Mouse (Mus musculus): ENCODE data around the gene Mdk.

Gene Mdk

DNA sequence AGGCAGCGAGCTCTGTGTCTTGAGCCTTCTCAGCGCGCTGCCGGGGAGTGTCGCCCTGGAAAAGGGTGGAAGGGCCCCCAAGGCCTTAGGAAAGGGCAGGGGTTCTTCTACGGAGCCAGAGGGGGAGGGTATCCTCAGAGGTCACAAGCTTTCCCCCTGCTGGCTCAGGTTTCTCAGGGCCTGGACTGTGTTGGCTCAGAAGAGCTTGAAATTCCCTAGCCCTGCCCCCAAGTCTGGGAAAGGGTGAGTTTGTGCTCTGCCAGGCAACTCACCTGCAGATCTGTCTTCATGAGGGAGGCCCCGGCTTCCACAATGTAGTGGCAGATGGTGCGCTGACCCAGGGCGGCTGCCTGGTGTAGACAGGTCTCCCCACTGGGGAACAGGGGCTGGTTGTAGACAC lies 1.4 kb upstream of the Mdk start:
- peak; percentile 75 for DNase-seq (ENCODE audit: extremely low spot score)

DNA sequence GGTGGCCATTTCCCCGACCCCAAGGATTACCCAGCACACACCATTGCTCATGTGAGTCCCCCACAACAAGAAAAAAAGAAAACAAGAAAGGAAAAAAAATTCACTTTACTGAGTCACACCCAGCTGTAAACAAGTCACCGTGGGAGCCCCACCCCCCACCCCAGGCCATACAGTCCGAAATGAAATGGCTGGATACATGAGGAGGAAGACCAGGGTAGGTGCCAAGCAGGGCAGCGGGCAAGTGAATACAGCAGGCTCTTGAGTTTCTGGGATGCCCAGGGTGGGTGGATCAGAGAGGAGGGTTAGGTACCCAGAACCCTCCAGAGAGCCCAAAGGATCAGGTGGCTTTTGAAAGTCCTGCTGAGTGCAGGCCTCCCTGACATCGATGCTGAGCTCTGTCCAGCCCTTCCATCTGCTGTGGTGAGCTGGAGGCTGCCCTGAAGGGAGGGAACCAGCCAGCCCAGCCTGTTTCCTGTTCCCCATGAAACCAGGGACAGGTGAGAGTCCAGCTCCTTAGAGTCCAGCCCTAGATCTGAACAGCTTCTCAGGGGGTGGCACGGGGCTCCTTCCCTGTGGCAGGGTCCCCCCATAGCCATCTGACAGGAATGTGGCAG lies 747 bp upstream of the Mdk start:
- peak; percentile 65 for DNase-seq (ENCODE audit: extremely low spot score)

DNA sequence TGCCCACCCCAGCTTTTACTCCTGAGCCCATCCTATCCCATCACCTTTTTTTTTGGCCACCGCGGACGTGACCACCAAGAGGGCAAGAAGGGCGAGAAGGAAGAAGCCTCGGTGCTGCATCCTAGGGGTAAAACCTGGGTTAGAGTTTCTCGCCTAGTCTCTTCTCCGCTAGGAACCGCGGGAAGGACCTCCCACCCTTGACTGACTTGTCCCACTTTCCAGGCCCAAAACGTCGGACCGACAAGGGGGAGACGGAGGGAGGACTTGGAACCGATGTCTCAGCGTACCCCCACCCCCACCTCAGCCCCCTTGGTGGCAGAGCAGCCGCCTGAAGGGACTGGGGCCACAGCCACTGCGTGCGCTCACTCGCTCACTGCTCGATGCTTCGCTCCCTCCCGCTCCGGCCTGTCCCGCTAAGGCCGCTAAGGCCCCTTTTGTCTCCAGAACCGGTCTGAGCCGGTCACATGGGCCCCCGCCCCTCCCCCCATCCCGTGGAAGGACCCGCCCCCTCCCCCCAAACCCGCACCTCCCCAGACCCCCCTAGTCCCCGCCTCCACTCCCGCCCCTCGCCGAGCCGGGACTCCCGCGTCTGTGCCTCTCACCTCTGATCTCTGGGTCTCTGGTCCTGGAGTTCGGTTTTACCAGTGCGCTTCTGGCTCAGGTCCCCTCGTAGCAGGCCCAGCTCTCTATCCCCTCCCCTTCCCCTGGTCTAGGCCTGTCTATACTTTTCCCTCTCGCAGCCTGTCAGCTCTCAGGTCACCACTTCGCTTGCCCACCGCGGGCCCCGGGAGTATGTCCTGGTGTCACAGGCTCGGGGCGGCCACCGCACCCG lies 553 bp downstream of the Mdk start:
- peak; percentile 97 for DNase-seq (ENCODE audit: extremely low spot score)

DNA sequence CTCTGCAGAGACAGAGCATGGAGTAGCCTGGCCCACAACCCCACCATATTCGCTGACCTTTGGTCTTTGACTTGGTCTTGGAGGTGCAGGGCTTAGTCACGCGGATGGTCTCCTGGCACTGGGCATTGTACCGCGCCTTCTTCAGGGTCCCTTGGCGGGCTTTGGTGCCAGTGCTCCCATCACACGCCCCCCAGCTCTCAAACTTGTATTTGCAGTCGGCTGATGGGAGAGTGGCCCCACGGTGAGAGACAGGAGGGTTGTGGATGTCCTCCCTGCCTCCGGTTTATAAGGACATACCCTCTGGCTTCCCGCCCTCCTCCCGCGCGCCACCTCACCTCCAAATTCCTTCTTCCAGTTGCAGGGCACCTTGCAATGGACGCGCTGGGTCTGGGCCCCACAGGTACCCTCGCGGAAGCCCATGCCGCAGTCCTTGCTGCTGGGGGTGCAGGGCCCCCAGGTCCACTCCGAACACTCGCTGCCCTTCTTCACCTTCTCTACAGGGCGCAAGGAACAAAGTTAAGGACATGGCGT lies 1.3 kb downstream of the Mdk start:
- DNase-seq (ENCODE audit: extremely low spot score), result peak; percentile 61

DNA sequence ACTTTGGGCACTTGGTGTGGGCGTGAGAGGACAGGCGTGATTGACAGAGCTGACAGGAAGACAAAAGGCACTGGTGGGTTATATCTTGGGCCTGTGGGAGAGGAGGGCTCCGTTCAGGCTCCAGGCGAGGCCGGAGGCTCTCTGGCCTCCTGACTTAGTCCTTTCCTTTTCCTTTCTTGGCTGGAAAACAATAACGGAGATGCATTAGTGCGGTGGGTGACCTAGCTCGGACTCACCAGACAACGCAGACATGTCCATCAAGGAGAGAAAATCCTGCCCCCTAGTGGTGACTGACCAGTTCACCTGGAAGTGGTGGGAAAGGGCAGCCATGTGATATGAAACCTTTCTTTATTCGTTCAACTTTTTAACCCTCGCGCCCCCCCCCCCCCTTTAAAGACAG lies 2.2 kb downstream of the Mdk start:
- DNase-seq (ENCODE audit: extremely low spot score), result peak; percentile 89

DNA sequence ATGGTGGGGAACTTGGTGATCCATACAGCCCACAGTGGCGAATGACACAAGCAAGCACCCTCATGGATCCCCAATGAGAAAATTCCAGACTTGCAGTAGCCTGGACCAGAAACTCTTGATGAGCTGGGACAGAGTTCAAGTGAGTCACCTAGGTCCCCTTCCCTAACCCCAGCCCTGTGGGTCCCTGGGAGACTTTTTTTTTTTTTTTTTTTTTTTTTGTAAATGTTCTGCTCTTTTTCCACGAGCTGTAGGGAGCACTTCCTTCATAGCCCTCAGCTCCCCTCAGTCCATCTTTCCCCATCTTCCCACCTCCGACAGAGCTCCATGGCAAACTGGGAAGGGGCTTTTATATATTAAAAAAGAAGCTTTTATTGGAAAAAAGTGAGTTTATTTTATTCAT lies 2.6 kb downstream of the Mdk start:
- no peak for DNase-seq (ENCODE audit: extremely low spot score)

DNA sequence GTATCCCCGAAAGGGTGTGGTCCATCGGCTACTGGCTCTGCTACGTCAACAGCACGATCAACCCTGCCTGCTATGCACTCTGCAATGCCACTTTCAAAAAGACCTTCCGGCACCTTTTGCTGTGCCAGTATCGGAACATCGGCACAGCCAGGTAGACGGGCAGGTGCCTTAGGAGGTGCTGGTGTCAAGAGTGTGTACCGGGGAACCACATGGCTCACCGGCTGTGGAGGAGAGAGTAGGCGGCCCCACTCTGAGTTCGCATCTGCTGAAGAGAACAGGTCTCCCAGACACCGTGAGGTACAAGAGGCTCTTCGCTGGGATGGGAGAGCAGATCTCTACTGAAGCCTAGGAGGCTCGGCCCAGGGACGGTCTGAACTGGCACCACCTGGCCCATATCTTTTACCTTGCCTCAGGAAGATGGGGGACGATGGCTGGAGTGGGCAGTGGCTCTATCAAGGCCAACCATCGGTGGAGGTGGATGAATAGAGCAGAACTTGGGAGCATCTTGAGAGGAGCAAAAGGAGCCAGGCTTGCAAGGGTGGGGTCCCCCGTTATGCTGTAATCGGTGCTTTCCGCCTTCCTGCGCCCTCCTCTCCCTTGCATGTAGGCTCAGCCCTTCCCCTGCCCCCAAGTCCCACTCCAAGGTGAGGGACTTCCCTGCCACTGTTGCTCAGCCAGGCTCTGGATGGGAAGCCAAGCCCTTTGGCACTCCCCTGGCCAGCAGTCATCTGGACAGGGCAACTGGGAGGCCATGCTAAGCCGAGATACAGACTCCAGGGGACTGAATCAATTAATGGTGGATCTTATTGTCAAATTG lies 3.4 kb downstream of the Mdk start:
- DNase-seq (ENCODE audit: extremely low spot score), result peak; percentile 43

DNA sequence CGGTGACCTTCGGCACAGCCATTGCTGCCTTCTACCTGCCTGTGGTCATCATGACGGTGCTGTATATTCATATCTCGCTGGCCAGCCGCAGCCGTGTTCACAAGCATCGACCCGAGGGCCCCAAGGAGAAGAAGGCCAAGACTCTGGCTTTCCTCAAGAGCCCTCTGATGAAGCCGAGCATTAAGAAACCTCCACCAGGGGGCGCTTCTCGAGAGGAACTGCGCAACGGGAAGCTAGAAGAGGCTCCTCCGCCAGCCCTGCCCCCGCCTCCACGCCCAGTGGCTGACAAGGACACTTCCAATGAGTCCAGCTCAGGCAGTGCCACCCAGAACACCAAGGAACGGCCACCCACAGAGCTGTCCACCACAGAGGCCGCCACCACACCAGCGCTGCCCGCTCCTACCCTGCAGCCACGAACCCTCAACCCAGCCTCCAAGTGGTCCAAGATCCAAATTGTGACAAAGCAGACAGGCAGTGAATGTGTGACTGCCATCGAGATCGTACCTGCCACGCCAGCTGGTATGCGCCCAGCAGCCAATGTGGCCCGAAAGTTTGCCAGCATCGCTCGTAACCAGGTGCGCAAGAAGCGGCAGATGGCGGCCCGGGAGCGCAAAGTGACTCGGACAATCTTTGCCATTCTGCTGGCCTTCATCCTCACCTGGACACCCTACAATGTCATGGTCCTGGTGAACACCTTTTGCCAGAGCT lies 4.1 kb downstream of the Mdk start:
- peak; percentile 85 for DNase-seq (ENCODE audit: extremely low spot score)

DNA sequence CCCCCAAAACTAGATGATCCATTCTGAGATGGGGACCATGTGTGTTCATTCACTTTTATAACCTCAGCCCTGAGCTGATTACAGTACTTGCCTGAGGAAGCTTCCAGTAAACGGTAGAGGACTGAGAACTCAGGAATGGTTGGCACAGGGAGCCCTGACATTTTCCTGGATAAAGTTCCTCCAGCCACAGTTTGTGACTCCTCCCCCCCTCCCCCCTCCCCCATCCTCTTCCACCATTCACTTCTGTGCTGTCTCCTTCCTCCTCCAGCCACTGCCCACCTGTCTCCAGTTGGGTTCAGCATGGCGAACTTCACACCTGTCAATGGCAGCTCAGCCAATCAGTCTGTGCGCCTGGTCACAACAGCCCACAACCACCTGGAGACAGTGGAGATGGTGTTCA lies 5.1 kb downstream of the Mdk start, which contains the start of gene Chrm4:
Gene Chrm4, plus strand, starts transcription at position 301 of the 400 bp plus-strand sequence.
- DNase-seq (ENCODE audit: extremely low spot score), result no peak

DNA sequence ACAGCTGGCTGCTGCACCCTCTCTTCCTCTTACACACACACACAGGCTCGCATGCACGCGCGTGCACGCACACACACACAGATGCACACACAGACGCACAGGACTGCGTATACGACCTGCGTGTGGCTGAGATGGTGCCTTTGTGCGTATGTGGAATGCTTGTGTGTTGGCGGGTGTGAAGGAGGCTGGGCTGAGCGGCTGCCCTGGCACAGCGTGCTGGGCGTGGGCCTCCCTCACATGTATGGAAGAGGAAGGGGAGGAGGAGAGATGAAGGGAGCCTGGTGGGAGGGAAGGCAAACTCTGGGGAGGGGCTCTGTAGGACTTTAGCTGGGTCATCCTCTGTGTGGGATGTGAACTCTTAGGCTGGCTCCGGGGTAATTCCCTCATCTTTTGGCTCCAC lies 6.7 kb downstream of the Mdk start:
- no peak for DNase-seq (ENCODE audit: extremely low spot score)

DNA sequence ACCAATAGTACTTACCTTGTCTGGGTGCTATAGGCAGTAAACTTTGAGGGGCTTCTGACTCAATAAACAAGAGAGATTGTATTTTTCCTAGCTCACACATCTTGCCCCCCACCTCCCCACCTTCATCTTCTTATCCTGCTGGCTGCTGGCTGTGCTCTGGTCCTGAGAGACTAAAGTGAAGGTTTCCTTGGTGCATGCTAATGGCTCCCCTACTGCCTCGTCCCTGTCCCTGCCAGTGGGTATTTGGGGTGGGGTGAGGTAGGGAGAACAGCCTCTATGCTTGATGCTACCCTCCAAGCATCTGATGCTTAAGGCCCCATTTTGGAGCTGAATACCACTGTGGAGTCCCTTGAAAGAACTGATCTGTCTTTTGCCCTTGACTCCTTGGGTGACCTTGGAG lies 7.4 kb downstream of the Mdk start:
- no peak for DNase-seq (ENCODE audit: extremely low spot score)

DNA sequence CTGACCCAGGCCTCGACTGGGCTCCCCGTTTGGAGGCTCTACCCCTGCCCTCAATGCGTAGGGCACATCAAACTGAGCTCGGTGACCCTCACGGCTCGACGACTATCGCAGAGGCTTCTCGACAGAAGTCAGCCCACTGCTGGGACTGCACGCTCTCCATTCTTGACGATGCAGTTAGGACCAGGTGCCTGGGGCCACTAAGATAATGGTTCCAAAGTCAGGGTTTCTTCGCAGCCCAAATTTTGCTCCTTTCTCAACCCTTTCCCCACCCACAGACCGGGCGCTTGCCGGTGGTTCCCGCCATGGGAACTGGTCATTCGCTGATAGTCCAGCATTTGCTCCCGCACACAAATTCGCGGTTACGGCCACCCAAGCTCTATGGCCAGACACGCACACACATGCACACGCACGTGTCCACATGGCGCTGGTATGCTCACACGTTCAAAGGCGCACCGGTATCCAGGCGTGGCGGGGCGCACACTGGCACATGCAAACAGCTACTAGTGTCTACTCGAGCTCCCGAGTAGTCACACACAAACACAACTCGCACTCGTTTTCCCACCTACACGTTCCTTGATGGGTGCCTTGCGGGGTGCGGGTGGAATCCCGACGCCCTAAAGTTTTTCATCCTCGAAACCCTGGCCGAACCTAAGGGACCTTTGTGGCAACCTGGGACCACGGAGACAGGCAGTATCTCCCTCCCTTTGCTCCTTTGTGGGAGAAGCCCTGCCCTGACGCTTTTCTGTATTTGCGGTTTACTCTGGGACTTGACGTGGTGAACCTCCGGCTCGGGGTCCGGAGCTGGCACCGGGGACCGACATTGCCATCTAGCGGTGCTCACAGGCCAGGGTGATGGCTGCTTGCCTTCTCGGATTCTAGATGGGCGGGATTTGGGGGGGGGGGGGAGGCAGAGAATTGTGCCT lies 8.4 kb downstream of the Mdk start:
- DNase-seq (ENCODE audit: extremely low spot score), result peak; percentile 83

DNA sequence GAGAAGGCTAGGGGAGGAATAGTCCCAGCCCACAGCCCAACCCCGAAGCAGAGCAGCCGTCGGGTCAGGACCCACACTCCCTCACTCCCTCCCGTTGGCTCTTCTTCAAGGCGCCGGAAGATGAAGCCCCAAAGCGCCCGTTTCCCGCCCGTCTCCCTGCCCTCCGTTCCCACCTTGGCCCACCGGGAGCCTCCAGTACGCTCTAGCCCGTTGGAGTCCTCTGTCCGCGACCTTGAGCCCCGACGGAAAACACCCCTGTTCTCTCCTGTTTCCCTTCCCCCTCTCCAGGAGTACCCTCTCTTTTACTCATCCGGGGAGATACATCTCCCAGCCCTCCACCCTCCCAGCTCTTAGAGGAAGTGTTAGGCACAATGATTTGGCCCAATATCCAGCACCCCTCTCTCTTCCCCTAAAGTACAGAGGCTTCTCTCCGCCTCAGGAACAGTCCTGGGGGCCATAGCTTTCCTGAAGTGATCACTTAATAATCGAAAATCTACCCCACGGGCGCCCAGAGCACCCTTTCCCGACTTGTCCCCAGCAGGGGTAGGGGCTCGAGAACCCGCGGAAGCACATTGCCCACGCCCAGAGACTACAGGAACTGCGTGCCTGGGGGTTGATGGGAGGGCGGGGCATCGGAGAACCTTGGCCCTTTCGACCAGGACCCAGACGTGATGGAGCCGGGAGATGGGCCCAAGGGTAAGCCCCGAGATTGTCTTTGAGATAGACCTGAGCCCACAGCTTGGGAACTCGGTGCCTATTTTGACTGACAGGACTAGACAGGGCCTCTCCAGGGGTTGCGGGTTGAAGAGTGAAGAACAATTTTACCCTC lies 9.3 kb downstream of the Mdk start:
- DNase-seq (ENCODE audit: extremely low spot score), result no peak

DNA sequence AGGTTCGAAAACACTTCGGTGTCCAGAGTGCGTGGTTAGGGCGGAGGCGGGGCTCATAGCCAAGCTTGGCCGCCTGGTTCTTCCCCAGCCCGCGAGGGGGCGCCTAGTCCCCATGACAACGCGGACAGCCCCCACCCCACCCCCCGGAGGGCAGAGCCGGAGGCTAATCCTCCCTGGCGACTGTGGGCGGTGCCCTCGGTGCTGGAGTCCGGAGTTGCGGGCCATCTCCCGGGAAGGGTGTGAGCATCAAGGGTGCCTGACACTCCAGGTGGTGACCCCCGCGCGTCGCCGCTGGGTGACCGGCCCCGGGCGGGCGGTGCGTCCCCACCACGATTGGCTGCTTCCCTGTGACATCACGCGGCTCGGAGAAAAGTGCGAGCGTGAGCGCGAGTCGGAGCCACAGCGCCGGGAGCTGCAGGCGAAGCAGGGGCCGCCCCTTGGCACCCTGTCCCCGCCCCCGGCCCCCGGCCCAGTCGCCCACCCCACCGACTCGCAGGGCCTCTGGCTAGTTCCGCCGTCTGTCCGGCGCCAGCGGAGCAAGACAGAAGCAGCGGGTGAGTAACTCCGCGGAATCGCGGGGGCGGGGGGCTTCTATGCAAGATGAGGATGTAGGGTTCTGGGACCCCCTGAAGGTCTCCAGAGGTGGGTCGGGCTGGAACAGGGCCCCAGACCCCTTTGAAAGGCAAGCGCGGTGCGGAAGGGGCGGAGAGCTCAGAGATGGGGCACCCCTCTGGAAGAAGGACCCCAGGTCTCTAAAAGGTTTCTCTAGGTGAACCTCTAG lies 10.1 kb downstream of the Mdk start:
- peak; percentile 88 for DNase-seq (ENCODE audit: extremely low spot score)

DNA sequence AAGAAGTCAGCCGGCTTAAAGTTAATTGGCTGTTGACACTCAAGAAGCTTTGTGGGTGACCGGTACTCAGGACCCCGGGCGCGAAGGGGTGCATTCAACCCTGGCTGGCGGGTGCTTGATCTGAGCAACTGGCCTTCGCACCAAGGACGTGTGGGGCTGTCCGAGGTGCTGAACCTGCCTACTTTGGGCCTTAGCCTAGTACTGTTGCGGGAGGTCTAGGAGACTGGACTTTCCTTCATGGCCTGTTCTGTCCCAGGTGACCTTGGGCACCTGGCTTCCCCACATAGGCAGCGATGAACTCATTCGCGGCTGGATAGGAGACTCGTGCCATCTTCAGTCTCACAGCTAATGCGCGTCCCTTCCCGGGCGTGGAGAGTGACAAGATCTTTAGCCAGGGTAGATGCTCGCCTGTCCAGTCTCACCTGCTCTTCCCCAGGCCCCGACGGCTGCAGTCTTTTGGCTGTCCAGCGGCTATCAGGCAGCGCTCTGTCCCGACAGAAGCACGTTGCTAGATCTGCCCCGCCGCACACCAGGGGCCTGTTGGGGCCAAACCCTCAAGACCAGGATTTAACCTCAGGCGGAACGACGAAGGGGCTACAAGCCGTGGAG lies 10.8 kb downstream of the Mdk start:
- peak; percentile 59 for DNase-seq (ENCODE audit: extremely low spot score)

DNA sequence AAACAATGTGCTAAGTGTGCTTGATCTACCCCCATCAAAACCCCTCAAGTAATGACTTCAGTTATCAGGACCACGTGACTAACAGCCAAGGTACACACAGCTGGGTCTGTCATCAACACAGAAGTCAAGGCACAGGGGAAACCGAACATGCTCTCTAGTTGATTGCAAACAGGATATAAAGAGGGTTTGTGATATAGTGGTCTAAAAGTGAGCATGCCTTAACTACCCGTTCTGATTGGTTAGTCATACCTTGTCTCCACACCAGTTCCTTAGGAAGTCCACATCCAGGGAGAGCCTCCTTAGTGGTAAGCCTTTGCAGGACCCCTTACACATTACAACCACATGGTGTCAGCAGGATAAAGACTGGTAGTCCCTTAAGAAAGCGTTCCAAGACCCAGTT lies 12.0 kb downstream of the Mdk start:
- no peak for DNase-seq (ENCODE audit: extremely low spot score)

DNA sequence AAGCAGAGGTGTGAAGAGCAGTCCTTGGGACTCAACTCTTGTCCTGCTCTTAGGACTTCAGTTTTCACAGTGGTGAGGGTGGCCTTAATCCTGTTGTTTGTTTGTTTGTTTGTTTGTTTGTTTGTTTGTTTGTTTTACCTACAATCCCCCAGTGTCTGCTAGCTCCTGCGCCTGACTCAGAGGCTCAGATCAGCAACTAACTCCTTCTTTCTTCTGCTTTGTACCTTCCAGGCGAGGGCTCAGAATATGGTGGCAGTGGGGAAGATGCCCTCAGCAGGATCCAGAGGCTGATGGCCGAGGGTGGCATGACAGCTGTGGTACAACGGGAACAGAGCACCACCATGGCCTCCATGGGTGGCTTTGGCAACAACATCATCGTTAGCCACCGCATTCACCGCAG lies 15.0 kb downstream of the Mdk start:
- no peak for DNase-seq (ENCODE audit: extremely low spot score)

DNA sequence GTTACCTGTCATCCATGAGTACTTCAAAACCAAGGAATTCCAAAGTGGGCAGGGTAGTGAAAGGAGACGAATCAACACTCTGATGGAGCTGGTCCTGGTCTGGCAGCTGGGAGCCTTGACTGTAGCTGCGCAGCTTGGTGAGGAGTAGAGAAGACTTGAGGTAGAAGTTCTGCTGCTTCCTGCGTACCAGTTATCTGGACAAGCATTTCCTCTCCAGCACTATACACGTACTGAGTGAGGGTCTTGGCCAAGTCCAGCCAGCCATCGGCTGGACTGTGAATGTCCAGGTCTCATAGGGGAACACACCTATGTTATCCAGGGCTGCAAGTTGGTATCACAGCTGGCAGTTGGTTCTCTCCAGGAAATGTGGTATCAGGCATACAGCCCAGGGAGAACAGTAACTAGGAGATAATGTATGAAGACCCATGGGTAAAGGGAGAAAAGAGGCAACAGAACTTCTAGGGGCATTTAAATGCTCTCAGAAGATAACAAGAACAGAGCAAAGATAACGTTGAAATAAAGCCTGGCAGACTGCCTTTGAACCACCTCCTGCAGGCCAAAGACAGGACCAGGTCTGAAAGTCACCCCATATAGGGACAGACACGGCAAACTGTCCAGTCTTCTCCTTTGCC lies 15.6 kb downstream of the Mdk start:
- DNase-seq (ENCODE audit: extremely low spot score), result no peak

Measured in embryo, embryonic 9.5 days (tissue).